Mouse (Mus musculus) MEL (cell line): Measurements from ENCODE around the gene Il10ra. TPM values are rescaled to one million over a fixed set of nuclear protein-coding genes. Genes with fewer than 3 reads are reported as not detected.

ENCODE experiments used
- DNase-seq: peaks from one replicate; pipeline ENCODE4 v3.0.0; 2011; ENCODE audit warnings: low read depth, low spot score
- H3K27ac ChIP-seq: 2 replicates; pipeline ENCODE4 v1.5.1; 2012; ENCODE audit warnings: low read depth, mild to moderate bottlenecking, control low read depth, low read length, moderate library complexity; ENCODE audit not compliant: control insufficient read depth
- H3K27me3 ChIP-seq, 2 experiments: fragments of 150-350 bp in 1 of 2; sonication (generic) in 1 of 2; 2 replicates each; pipeline ENCODE4 v1.6.1; 2012; ENCODE audit warnings: low read length in 2 of 2, mild to moderate bottlenecking in 2 of 2, improper control_type of control experiment in 1 of 2, moderate library complexity in 1 of 2; ENCODE audit not compliant: insufficient read depth in 2 of 2, control insufficient read depth in 1 of 2
- H3K36me3 ChIP-seq, 2 experiments: 2 replicates each; pipeline ENCODE4 v1.6.1; 2012 to 2014; ENCODE audit warnings: low read length in 2 of 2, improper control_type of control experiment in 1 of 2, inconsistent platforms in 1 of 2, mild to moderate bottlenecking in 1 of 2; ENCODE audit not compliant: insufficient read depth in 2 of 2, control insufficient read depth in 1 of 2
- H3K4me1 ChIP-seq, 2 experiments: fragments of 150-350 bp in 1 of 2; sonication (generic) in 1 of 2; 2 replicates each; pipeline ENCODE4 v1.6.1; 2012; ENCODE audit warnings: low read length in 2 of 2, improper control_type of control experiment in 1 of 2, mild to moderate bottlenecking in 1 of 2; ENCODE audit not compliant: insufficient read depth in 2 of 2, control insufficient read depth in 1 of 2
- H3K4me3 ChIP-seq, 2 experiments: fragments of 150-350 bp in 1 of 2; sonication (generic) in 1 of 2; 2 replicates each; pipeline ENCODE4 v1.5.1; 2012; ENCODE audit warnings: low read depth in 2 of 2, low read length in 2 of 2, mild to moderate bottlenecking in 2 of 2, moderate library complexity in 2 of 2, control low read depth in 1 of 2, improper control_type of control experiment in 1 of 2; ENCODE audit not compliant: control insufficient read depth in 1 of 2, insufficient read depth in 1 of 2
- H3K79me2 ChIP-seq: 2 replicates; pipeline ENCODE4 v1.6.1; 2012; ENCODE audit warnings: mild to moderate bottlenecking, low read length, moderate library complexity; ENCODE audit not compliant: control insufficient read depth, poor library complexity, insufficient read depth
- H3K9ac ChIP-seq: 2 replicates; pipeline ENCODE4 v1.6.1; 2012; ENCODE audit warnings: low read depth, mild to moderate bottlenecking, control low read depth, low read length, moderate library complexity; ENCODE audit not compliant: control insufficient read depth, poor library complexity, severe bottlenecking
- H3K9me3 ChIP-seq: fragments of 150-350 bp; sonication (generic); replicated peaks from 2 replicates; pipeline ENCODE4 v1.6.1; 2012; ENCODE audit warnings: mild to moderate bottlenecking, low read length, improper control_type of control experiment, moderate library complexity; ENCODE audit not compliant: insufficient read depth
- BHLHE40 ChIP-seq: IDR thresholded peaks from 2 replicates; pipeline ENCODE4 v1.6.1; 2012; ENCODE audit warnings: low read depth, mild to moderate bottlenecking, inconsistent platforms, low read length, improper control_type of control experiment, borderline replicate concordance
- CHD2 ChIP-seq: IDR thresholded peaks from 2 replicates; pipeline ENCODE4 v1.6.1; 2011; ENCODE audit warnings: low read length, improper control_type of control experiment
- E2F4 ChIP-seq: IDR thresholded peaks from 2 replicates; pipeline ENCODE4 v1.6.1; 2011; ENCODE audit warnings: low read depth, low read length, improper control_type of control experiment, borderline replicate concordance
- ELF1 ChIP-seq: IDR thresholded peaks from 2 replicates; pipeline ENCODE4 v1.6.1; 2014; ENCODE audit warnings: low read depth, mild to moderate bottlenecking, inconsistent platforms, low read length, improper control_type of control experiment, moderate library complexity
- EP300 ChIP-seq, 2 experiments: IDR thresholded peaks; 2 replicates each; pipeline ENCODE4 v1.6.1; 2011; ENCODE audit warnings: improper control_type of control experiment in 2 of 2, low read length in 2 of 2, low read depth in 1 of 2, mild to moderate bottlenecking in 1 of 2
- ETS1 ChIP-seq: IDR thresholded peaks from 2 replicates; pipeline ENCODE4 v1.6.1; 2012; ENCODE audit warnings: low read depth, mild to moderate bottlenecking, inconsistent platforms, low read length, improper control_type of control experiment, moderate library complexity
- GATA1 ChIP-seq: IDR thresholded peaks from 2 replicates; pipeline ENCODE4 v1.6.1; 2011; ENCODE audit warnings: low read depth, low read length, improper control_type of control experiment
- JUND ChIP-seq: IDR thresholded peaks from 2 replicates; pipeline ENCODE4 v1.6.1; 2011; ENCODE audit warnings: low read depth, mild to moderate bottlenecking, improper control_type of control experiment, low read length
- KAT2A ChIP-seq: conservative IDR thresholded peaks from 2 replicates; pipeline ENCODE4 v1.6.1; 2012; ENCODE audit warnings: low read depth, low read length, improper control_type of control experiment, inconsistent platforms
- MAZ ChIP-seq: IDR thresholded peaks from 2 replicates; pipeline ENCODE4 v1.6.1; 2012; ENCODE audit warnings: low read depth, mild to moderate bottlenecking, inconsistent platforms, low read length, improper control_type of control experiment
- MYC ChIP-seq: IDR thresholded peaks from 2 replicates; pipeline ENCODE4 v1.6.1; 2011; ENCODE audit warnings: low read depth, mild to moderate bottlenecking, low read length, improper control_type of control experiment, moderate library complexity
- NELFE ChIP-seq: IDR thresholded peaks from 2 replicates; pipeline ENCODE4 v1.6.1; 2011; ENCODE audit warnings: low read depth, low read length, improper control_type of control experiment
- POLR2A ChIP-seq, 2 experiments: IDR thresholded peaks; 2 replicates each; pipeline ENCODE4 v1.6.1; 2011 to 2012; ENCODE audit warnings: low read length in 2 of 2, mild to moderate bottlenecking in 2 of 2, control low read depth in 1 of 2, improper control_type of control experiment in 1 of 2, low read depth in 1 of 2, moderate library complexity in 1 of 2; ENCODE audit not compliant: control insufficient read depth in 1 of 2, insufficient read depth in 1 of 2, poor library complexity in 1 of 2
- POLR2AphosphoS2 ChIP-seq: IDR thresholded peaks from 2 replicates; pipeline ENCODE4 v1.6.1; 2011; ENCODE audit warnings: low read length, improper control_type of control experiment
- POLR2AphosphoS5 ChIP-seq: IDR thresholded peaks from 2 replicates; pipeline ENCODE4 v1.6.1; 2012; ENCODE audit warnings: low read depth, borderline replicate concordance, mild to moderate bottlenecking, inconsistent platforms, low read length, moderate library complexity, mixed read lengths
- RAD21 ChIP-seq: IDR thresholded peaks from 2 replicates; pipeline ENCODE4 v1.6.1; 2011; ENCODE audit warnings: mild to moderate bottlenecking, low read depth, low read length, improper control_type of control experiment
- RCOR1 ChIP-seq: IDR thresholded peaks from 2 replicates; pipeline ENCODE4 v1.6.1; 2012; ENCODE audit warnings: low read depth, mild to moderate bottlenecking, inconsistent platforms, low read length, improper control_type of control experiment
- SIN3A ChIP-seq: IDR thresholded peaks from 2 replicates; pipeline ENCODE4 v1.6.1; 2012; ENCODE audit warnings: low read length, improper control_type of control experiment, inconsistent platforms
- SMC3 ChIP-seq: IDR thresholded peaks from 2 replicates; pipeline ENCODE4 v1.6.1; 2011; ENCODE audit warnings: low read depth, low read length, improper control_type of control experiment
- TBP ChIP-seq: IDR thresholded peaks from 2 replicates; pipeline ENCODE4 v1.8.0; 2011; ENCODE audit warnings: low read depth, low read length, improper control_type of control experiment
- UBTF ChIP-seq: IDR thresholded peaks from 2 replicates; pipeline ENCODE4 v1.6.1; 2012; ENCODE audit warnings: low read depth, mild to moderate bottlenecking, inconsistent platforms, low read length, improper control_type of control experiment, moderate library complexity, borderline replicate concordance; ENCODE audit not compliant: insufficient read depth
- ZC3H11A ChIP-seq: IDR thresholded peaks from 2 replicates; pipeline ENCODE4 v1.6.1; 2012; ENCODE audit warnings: low read depth, mild to moderate bottlenecking, inconsistent platforms, low read length, improper control_type of control experiment
- ZMIZ1 ChIP-seq: IDR thresholded peaks from 2 replicates; pipeline ENCODE4 v1.6.1; 2012; ENCODE audit warnings: low read depth, mild to moderate bottlenecking, inconsistent platforms, low read length, improper control_type of control experiment, moderate library complexity
- polyA plus RNA-seq, 2 experiments: library from polyadenylated mRNA; stranded (reverse) in 1 of 2; unstranded in 1 of 2; fragments of >175 nt in 1 of 2; fragments of >200 nt in 1 of 2; gene quantifications; 2 replicates each; pipeline versions ENCODE4 v1.2.1 to v1.2.4; 2012; ENCODE audit warnings: low replicate concordance in 2 of 2, low read depth in 1 of 2; ENCODE audit not compliant: insufficient read length in 2 of 2, insufficient read depth in 1 of 2, missing spikeins in 1 of 2
- total RNA-seq: library from RNA; depleted of rRNA; stranded (reverse); fragments of 300-350 nt; gene quantifications from 2 replicates; pipeline ENCODE4 v1.2.3, GENCODE M21; 2012

The Il10ra gene
- total and polyA plus RNA-seq, 3 experiments, result not detected

- H3K9ac ChIP-seq, result no peak overlapping the region
- H3K9me3 ChIP-seq, result no peaks in the 10 kb centered on the region
- no peak overlapping the region for H3K27ac ChIP-seq
- H3K27me3 ChIP-seq, result peaks cover 4 to 15% of the 10 kb centered on the region in 2 experiments
- TF ChIP-seq BHLHE40 (no peak), ELF1 (no peak), JUND (no peak), POLR2AphosphoS5 (no peak), NELFE (no peak), TBP (no peak), MYC (no peak), RAD21 (no peak), POLR2AphosphoS2 (no peak), E2F4 (no peak), CHD2 (no peak), RCOR1 (no peak), SIN3A (no peak), EP300 (IDR thresholded peaks at IDR 0.05; ENCODE audit: low read depth in 1 of 2, low read length in 2 of 2) (no peak)
- TF ChIP-seq, all 39 proteins: peak for 0
- peaks cover 0 to 12% of the 10 kb centered on the region in 2 experiments; a peak in 2 of 4 replicates for H3K36me3 ChIP-seq
- H3K4me1 ChIP-seq, result peaks cover 7 to 13% of the 10 kb centered on the region in 2 experiments
- H3K4me3 ChIP-seq, result no peak overlapping the region
- no peaks in the 10 kb centered on the region for H3K79me2 ChIP-seq
- no peak for DNase-seq
These were observed 14.9 kb downstream of the Il10ra start for GRCm38 (mm10) chr9:45254021-45254420.

- Histone ChIP-seq H3K27ac (no peak overlapping the region), H3K79me2 (no peaks in the 10 kb centered on the region), H3K36me3 (peaks cover 0 to 12% of the 10 kb centered on the region in 2 experiments; a peak in 2 of 4 replicates), H3K4me3 (no peak overlapping the region), H3K4me1 (peaks cover 7 to 13% of the 10 kb centered on the region in 2 experiments), H3K9ac (no peak overlapping the region), H3K27me3 (peaks cover 2 to 10% of the 10 kb centered on the region in 2 experiments), H3K9me3 (no peaks in the 10 kb centered on the region)
- no peak for DNase-seq
- TF ChIP-seq POLR2A (IDR thresholded peaks at IDR 0.05; ENCODE audit: control insufficient read depth in 1 of 2, insufficient read depth in 1 of 2, low read depth in 1 of 2, low read length in 2 of 2, poor library complexity in 1 of 2) (no peak), BHLHE40 (no peak), UBTF (no peak), ZC3H11A (no peak), ZMIZ1 (no peak), GATA1 (no peak), KAT2A (no peak), SMC3 (no peak), ETS1 (no peak), TBP (no peak), JUND (no peak), E2F4 (no peak), RCOR1 (no peak), MAZ (no peak), MYC (no peak)
- TF ChIP-seq, all 39 proteins: peak for 0
These were observed 16.6 kb downstream of the Il10ra start for GRCm38 (mm10) chr9:45252395-45252794.
